Mouse (Mus musculus) urinary bladder, adult 2 months (tissue): ENCODE data around the gene Olfr668. TPM values are rescaled to one million over a fixed set of nuclear protein-coding genes. Genes with fewer than 3 reads are reported as not detected.
"Not testable (repeated sequence)": the region's sequence is repeated elsewhere in the genome, so short reads cannot be mapped to it uniquely, and the experiment has no call there.

ENCODE experiments used
- DNase-seq: peaks from one replicate; pipeline ENCODE4 v3.0.0; 2022; ENCODE audit warnings: low spot score
- polyA plus RNA-seq: library from polyadenylated mRNA; depleted of rRNA; stranded (reverse); fragments of >200 nt; gene quantifications from 2 replicates; pipeline ENCODE4 v1.2.3, GENCODE M21; 2012; rRNA removed

Gene Olfr668
- not detected in 2 replicates for polyA plus RNA-seq

GRCm38 (mm10) chr7:104927957-104928356 is at the start of gene Olfr668:
Gene Olfr668, minus strand, starts transcription at chr7:104928057.
- no peak for DNase-seq

- not testable (repeated sequence) for DNase-seq
Measured at GRCm38 (mm10) chr7:104972507-104972906, 44.6 kb upstream of the Olfr668 start.

- no peak for DNase-seq
Measured at GRCm38 (mm10) chr7:104962520-104962919, 34.7 kb upstream of the Olfr668 start, which contains the start of gene Olfr670. Gene Olfr670, minus strand, starts transcription at chr7:104962620.

GRCm38 (mm10) chr7:104950234-104950633 is 22.4 kb upstream of the Olfr668 start:
- not testable (repeated sequence) for DNase-seq

GRCm38 (mm10) chr7:104933940-104934339 is 6.1 kb upstream of the Olfr668 start, which contains the start of gene Olfr669:
Gene Olfr669, plus strand, starts transcription at chr7:104934240.
- DNase-seq = no peak

GRCm38 (mm10) chr7:104921382-104921781 is 6.5 kb downstream of the Olfr668 start, which contains the start of gene Olfr667:
Gene Olfr667, minus strand, starts transcription at chr7:104921482.
- DNase-seq = no peak

- no peak for DNase-seq
Measured at GRCm38 (mm10) chr7:104895852-104896251, 32.0 kb downstream of the Olfr668 start, which contains the start of gene Olfr666. Gene Olfr666, minus strand, starts transcription at chr7:104895952.

- no peak for DNase-seq
Measured at GRCm38 (mm10) chr7:104877731-104878130, 50.1 kb downstream of the Olfr668 start, which contains the start of gene Olfr665. Gene Olfr665, plus strand, starts transcription at chr7:104878031.

Other genes with a start within 250 kb of the Olfr668 start
- gene Olfr661, start 241.6 kb downstream of the Olfr668 start, polyA plus RNA-seq = not detected in 2 replicates
- gene Usp17le, start 150.6 kb downstream of the Olfr668 start, polyA plus RNA-seq = not detected in 2 replicates
- gene Usp17lb, start 85.5 kb downstream of the Olfr668 start, polyA plus RNA-seq = not detected in 2 replicates
- not detected in 2 replicates for gene Usp17la, start 71.0 kb downstream of the Olfr668 start, polyA plus RNA-seq
- gene Olfr665, start 50.0 kb downstream of the Olfr668 start, polyA plus RNA-seq = not detected in 2 replicates
- not detected in 2 replicates for gene Olfr666, start 32.1 kb downstream of the Olfr668 start, polyA plus RNA-seq
- not detected in 2 replicates for gene Olfr667, start 6.6 kb downstream of the Olfr668 start, polyA plus RNA-seq
- gene Olfr669, start 6.2 kb upstream of the Olfr668 start, polyA plus RNA-seq = not detected in 2 replicates
- not detected in 2 replicates for gene Olfr670, start 34.6 kb upstream of the Olfr668 start, polyA plus RNA-seq
- not detected in 2 replicates for gene Olfr671, start 51.1 kb upstream of the Olfr668 start, polyA plus RNA-seq
- not detected in 2 replicates for gene Olfr672, start 74.0 kb upstream of the Olfr668 start, polyA plus RNA-seq
- not detected in 2 replicates for gene Olfr675, start 100.4 kb upstream of the Olfr668 start, polyA plus RNA-seq
- gene Olfr676, start 104.6 kb upstream of the Olfr668 start, polyA plus RNA-seq = not detected in 2 replicates
- gene Olfr677, start 123.3 kb upstream of the Olfr668 start, polyA plus RNA-seq = not detected in 2 replicates
- gene Olfr678, start 136.4 kb upstream of the Olfr668 start, polyA plus RNA-seq = not detected in 2 replicates
- not detected in 2 replicates for gene Olfr679, start 153.1 kb upstream of the Olfr668 start, polyA plus RNA-seq
- not detected in 2 replicates for gene Olfr680-ps1, start 164.8 kb upstream of the Olfr668 start, polyA plus RNA-seq
- not detected in 2 replicates for gene Olfr681, start 188.8 kb upstream of the Olfr668 start, polyA plus RNA-seq
- gene Olfr683, start 219.0 kb upstream of the Olfr668 start, polyA plus RNA-seq = not detected in 2 replicates
- not detected in 2 replicates for gene Olfr684, start 235.6 kb upstream of the Olfr668 start, polyA plus RNA-seq